In the genomic region with DNA sequence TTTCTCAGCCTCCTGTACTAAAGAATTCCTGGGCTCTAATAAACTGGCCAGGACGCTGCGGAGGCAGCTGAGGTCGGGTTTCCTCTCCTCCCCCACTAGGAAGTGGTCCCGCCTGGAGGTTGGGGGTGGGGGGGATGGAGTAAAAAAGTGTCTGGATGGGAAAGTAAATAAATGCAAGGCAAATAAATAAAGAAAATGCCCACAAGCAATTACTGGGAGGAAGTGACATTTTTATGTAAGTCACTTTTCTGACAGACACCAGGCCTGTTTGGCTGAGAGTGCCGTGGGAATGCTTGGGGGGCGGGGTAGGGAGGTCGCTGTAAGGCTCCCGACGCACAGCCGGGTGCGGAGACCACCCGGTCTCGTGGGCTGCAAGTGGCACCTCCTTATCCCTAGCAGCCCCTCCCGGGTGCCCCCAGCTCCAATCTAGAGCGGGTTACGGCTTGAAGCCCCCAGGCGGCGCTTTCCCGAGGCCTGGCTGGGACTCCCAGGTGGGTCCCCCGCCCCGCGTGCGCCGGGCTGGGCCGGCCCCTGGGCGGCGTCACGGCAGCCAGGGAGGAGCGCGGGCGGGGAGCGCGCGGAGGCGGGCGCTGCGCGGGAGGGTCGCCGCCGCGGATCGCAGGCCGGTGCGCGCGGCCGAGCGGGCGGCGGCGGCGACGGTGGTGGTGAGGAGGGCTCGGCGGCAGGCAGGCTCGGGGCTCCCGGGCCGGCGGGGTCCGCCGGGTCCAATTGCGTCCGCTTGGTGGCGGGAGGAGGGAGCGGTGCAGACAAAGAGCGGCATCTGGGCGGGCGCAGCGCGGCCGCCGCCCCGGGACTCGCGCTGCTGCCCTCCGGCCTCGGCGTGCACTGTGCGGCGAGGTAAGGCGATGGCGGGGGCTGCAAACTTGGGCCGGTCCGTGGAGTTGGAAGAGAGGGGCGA, we compare ENCODE assay signal across 1 mouse cellular context.
TF ChIP-seq lines count a peak whose summit lies in the region.

No protein-coding gene starts in this region.

TF ChIP-seq in CH12.LX, 34 proteins besides CTCF, POLR2A, EP300 and RAD21 (continued from another document):
- TF ChIP-seq USF1 (IDR thresholded peaks at IDR 0.05; ENCODE audit: low read depth, low read length) (no peak), POLR2AphosphoS2 (IDR thresholded peaks at IDR 0.05; ENCODE audit: low read depth, low read length) (no peak), ZMIZ1 (IDR thresholded peaks at IDR 0.05; ENCODE audit: low read depth, low read length) (no peak), ZNF384 (IDR thresholded peaks at IDR 0.05; ENCODE audit: low read depth, low read length) (no peak), PAX5 (IDR thresholded peaks at IDR 0.05; ENCODE audit: low read length) (no peak), NELFE (IDR thresholded peaks at IDR 0.05; ENCODE audit: low read depth, low read length) (no peak)
